25 mouse cellular contexts compared by ENCODE assay signal in genomic region chr5:89980204-89980603, GRCm38 (mm10).
DNase-seq lines count a peak whose midpoint lies in the region; ATAC-seq lines count a peak whose summit lies in the region.
"Had no signal": no experiment of that assay in that cellular context is flagged by ENCODE, and none has a peak within 500 bp of the region (broad histone marks: within the 10 kb centered on the region; RNA-seq: fewer than 3 reads in every experiment).

No protein-coding gene starts in this region.

- no peak overlapping the region for H3K4me2 ChIP-seq in kidney, embryonic 15.5 days
- H3K4me2 ChIP-seq: embryonic facial prominence, embryonic 13.5 days; forebrain, embryonic 13.5 days; heart, embryonic 15.5 days; hindbrain, embryonic 13.5 days; neural tube, embryonic 13.5 days had no signal

- H3K27ac ChIP-seq in kidney, embryonic 15.5 days = no peak overlapping the region
- H3K27ac ChIP-seq: embryonic facial prominence, embryonic 13.5 days; forebrain, embryonic 13.5 days; heart, embryonic 15.5 days; hindbrain, embryonic 13.5 days; neural tube, embryonic 13.5 days; stomach, postnatal 0 days had no signal

- H3K27me3 ChIP-seq in kidney, embryonic 15.5 days = no peaks in the 10 kb centered on the region
- H3K27me3 ChIP-seq: embryonic facial prominence, embryonic 13.5 days; forebrain, embryonic 13.5 days; heart, embryonic 15.5 days; hindbrain, embryonic 13.5 days; neural tube, embryonic 13.5 days had no signal

- H3K9ac ChIP-seq in kidney, embryonic 15.5 days = no peak overlapping the region
- H3K9ac ChIP-seq: embryonic facial prominence, embryonic 13.5 days; forebrain, embryonic 13.5 days; heart, embryonic 15.5 days; hindbrain, embryonic 13.5 days; neural tube, embryonic 13.5 days had no signal

- peak; percentile 70 for ATAC-seq in kidney, embryonic 15.5 days (replicated peaks; ENCODE audit: low FRiP score)
- ATAC-seq: activated CD4-positive, CD25-positive, alpha-beta regulatory T cell, adult 4 months; forebrain, embryonic 13.5 days; midbrain, embryonic 16.5 days had no signal

- intact Hi-C loops in left cerebral cortex, postnatal 4 days (cut with DNase I) = no loop called here

- no peaks in the 10 kb centered on the region for H3K9me3 ChIP-seq in kidney, embryonic 15.5 days (replicated peaks)
- H3K9me3 ChIP-seq: embryonic facial prominence, embryonic 13.5 days; forebrain, embryonic 13.5 days; heart, embryonic 15.5 days; hindbrain, embryonic 13.5 days; neural tube, embryonic 13.5 days had no signal

- DNase-seq in kidney, postnatal 4 days = no peak
- peak; percentile 8 for DNase-seq in left cerebral cortex, adult 11 months (ENCODE audit: low spot score)
- no peak for DNase-seq in left cerebral cortex, postnatal 4 days
- peak; percentile 79 for DNase-seq in brain, adult 2 months (ENCODE audit: low read depth, low spot score)
- peak; percentile 5 for DNase-seq in layer of hippocampus, adult 9-10 months (ENCODE audit: low spot score)
- DNase-seq in adrenal gland, postnatal 4 days (ENCODE audit: low spot score in 2 of 2) = no peak
- DNase-seq: adrenal gland, adult 8-10 months; cerebellum, adult 8-10 months; cerebellum, postnatal 36 days; embryo, embryonic 11 days; gastrocnemius, postnatal 36 days; heart, postnatal 36 days; kidney, adult 8-10 months; lung, postnatal 4 days had no signal

- no peaks in the 10 kb centered on the region for H3K36me3 ChIP-seq in kidney, embryonic 15.5 days
- H3K36me3 ChIP-seq: embryonic facial prominence, embryonic 13.5 days; heart, embryonic 15.5 days; hindbrain, embryonic 13.5 days; neural tube, embryonic 13.5 days had no signal

- 58% methylated on average over 3 of the region's 3 CpGs for WGBS in kidney, embryonic 15.5 days

- no peak overlapping the region for H3K4me3 ChIP-seq in kidney, embryonic 15.5 days (replicated peaks)
- H3K4me3 ChIP-seq: embryonic facial prominence, embryonic 13.5 days; erythroblast, embryonic 14.5 days; forebrain, embryonic 13.5 days; heart, embryonic 15.5 days; hindbrain, embryonic 13.5 days; myocyte; neural tube, embryonic 13.5 days had no signal

- H3K4me1 ChIP-seq in kidney, embryonic 15.5 days = no peaks in the 10 kb centered on the region
- H3K4me1 ChIP-seq: embryonic facial prominence, embryonic 13.5 days; forebrain, embryonic 13.5 days; hindbrain, embryonic 13.5 days; neural tube, embryonic 13.5 days had no signal

Comparison
In these comparisons a context has a peak if more than half of its experiments do, and no peak if none do; other contexts are left out.
1. DNase-seq: peak in left cerebral cortex, adult 11 months (single experiment), brain, adult 2 months (single experiment) and layer of hippocampus, adult 9-10 months (single experiment); none in kidney, postnatal 4 days (0 of 2), left cerebral cortex, postnatal 4 days (single experiment) and adrenal gland, postnatal 4 days (0 of 2).